Mouse (Mus musculus): Measurements from ENCODE around the gene Ly86. TPM values are rescaled to one million over a fixed set of nuclear protein-coding genes. Genes with fewer than 3 reads are reported as not detected.

The Ly86 gene
- total and polyA plus RNA-seq, 2 experiments: 4.4 to 8.6 TPM

- peak; percentile 86 for DNase-seq (ENCODE audit: extremely low read depth, low read depth, low spot score)
- Histone ChIP-seq H3K4me3 (ENCODE audit: insufficient read depth, low read depth, low read length) (peak overlapping the region; percentile 39), H3K79me2 (ENCODE audit: control insufficient read depth, insufficient read depth, low read length) (no peaks in the 10 kb centered on the region), H3K36me3 (ENCODE audit: control insufficient read depth, insufficient read depth, low read length) (no peaks in the 10 kb centered on the region), H3K27me3 (ENCODE audit: control insufficient read depth, insufficient read depth, low read length) (no peaks in the 10 kb centered on the region), H3K9ac (ENCODE audit: low read depth, low read length) (peak overlapping the region; percentile 44), H3K27ac (replicated peaks; ENCODE audit: insufficient read depth, low read depth, low read length) (peak overlapping the region; percentile 66), H3K4me1 (ENCODE audit: control insufficient read depth, insufficient read depth, low read length) (peaks cover 18% of the 10 kb centered on the region)
- TF ChIP-seq CTCF (IDR thresholded peaks at IDR 0.05; ENCODE audit: low read depth, low read length): no peak
- WGBS: 17% methylated on average over 22 of the region's 22 CpGs
These were observed 107.3 kb downstream of the Ly86 start for GRCm38 (mm10) chr13:37452022-37452941.

- peaks cover 22% of the 10 kb centered on the region for H3K4me1 ChIP-seq (ENCODE audit: control insufficient read depth, insufficient read depth, low read length)
- H3K79me2 ChIP-seq (ENCODE audit: control insufficient read depth, insufficient read depth, low read length): no peaks in the 10 kb centered on the region
- WGBS: 8% methylated on average over 13 of the region's 13 CpGs
- no peak overlapping the region for H3K9ac ChIP-seq (ENCODE audit: low read depth, low read length)
- H3K27me3 ChIP-seq (ENCODE audit: control insufficient read depth, insufficient read depth, low read length): no peaks in the 10 kb centered on the region
- TF ChIP-seq CTCF (IDR thresholded peaks at IDR 0.05; ENCODE audit: low read depth, low read length) (peak; percentile 99), POLR2A (IDR thresholded peaks at IDR 0.05; ENCODE audit: extremely low read depth, insufficient read depth, low read length) (no peak)
- H3K4me3 ChIP-seq (ENCODE audit: insufficient read depth, low read depth, low read length): no peak overlapping the region
- DNase-seq (ENCODE audit: extremely low read depth, low read depth, low spot score): peak; percentile 86
- H3K27ac ChIP-seq (replicated peaks; ENCODE audit: insufficient read depth, low read depth, low read length): no peak overlapping the region
- H3K36me3 ChIP-seq (ENCODE audit: control insufficient read depth, insufficient read depth, low read length): no peaks in the 10 kb centered on the region
These were observed 108.2 kb downstream of the Ly86 start for GRCm38 (mm10) chr13:37453203-37453602.

- Histone ChIP-seq H3K9ac (ENCODE audit: low read depth, low read length) (no peak overlapping the region), H3K4me1 (ENCODE audit: control insufficient read depth, insufficient read depth, low read length) (peaks cover 28% of the 10 kb centered on the region), H3K27me3 (ENCODE audit: control insufficient read depth, insufficient read depth, low read length) (no peaks in the 10 kb centered on the region), H3K4me3 (ENCODE audit: insufficient read depth, low read depth, low read length) (no peak overlapping the region), H3K79me2 (ENCODE audit: control insufficient read depth, insufficient read depth, low read length) (no peaks in the 10 kb centered on the region), H3K27ac (replicated peaks; ENCODE audit: insufficient read depth, low read depth, low read length) (no peak overlapping the region), H3K36me3 (ENCODE audit: control insufficient read depth, insufficient read depth, low read length) (no peaks in the 10 kb centered on the region)
- TF ChIP-seq CTCF (IDR thresholded peaks at IDR 0.05; ENCODE audit: low read depth, low read length): no peak
- no peak for TF ChIP-seq POLR2A (IDR thresholded peaks at IDR 0.05; ENCODE audit: extremely low read depth, insufficient read depth, low read length)
- no peak for DNase-seq (ENCODE audit: extremely low read depth, low read depth, low spot score)
- 76% methylated on average over 6 of the region's 6 CpGs for WGBS
These were observed 109.3 kb downstream of the Ly86 start for GRCm38 (mm10) chr13:37454356-37454755.

GRCm38 (mm10) chr13:37455561-37455960 lies 110.6 kb downstream of the Ly86 start:
- TF ChIP-seq CTCF (IDR thresholded peaks at IDR 0.05; ENCODE audit: low read depth, low read length): no peak
- 77% methylated on average over 3 of the region's 3 CpGs for WGBS

DNA sequence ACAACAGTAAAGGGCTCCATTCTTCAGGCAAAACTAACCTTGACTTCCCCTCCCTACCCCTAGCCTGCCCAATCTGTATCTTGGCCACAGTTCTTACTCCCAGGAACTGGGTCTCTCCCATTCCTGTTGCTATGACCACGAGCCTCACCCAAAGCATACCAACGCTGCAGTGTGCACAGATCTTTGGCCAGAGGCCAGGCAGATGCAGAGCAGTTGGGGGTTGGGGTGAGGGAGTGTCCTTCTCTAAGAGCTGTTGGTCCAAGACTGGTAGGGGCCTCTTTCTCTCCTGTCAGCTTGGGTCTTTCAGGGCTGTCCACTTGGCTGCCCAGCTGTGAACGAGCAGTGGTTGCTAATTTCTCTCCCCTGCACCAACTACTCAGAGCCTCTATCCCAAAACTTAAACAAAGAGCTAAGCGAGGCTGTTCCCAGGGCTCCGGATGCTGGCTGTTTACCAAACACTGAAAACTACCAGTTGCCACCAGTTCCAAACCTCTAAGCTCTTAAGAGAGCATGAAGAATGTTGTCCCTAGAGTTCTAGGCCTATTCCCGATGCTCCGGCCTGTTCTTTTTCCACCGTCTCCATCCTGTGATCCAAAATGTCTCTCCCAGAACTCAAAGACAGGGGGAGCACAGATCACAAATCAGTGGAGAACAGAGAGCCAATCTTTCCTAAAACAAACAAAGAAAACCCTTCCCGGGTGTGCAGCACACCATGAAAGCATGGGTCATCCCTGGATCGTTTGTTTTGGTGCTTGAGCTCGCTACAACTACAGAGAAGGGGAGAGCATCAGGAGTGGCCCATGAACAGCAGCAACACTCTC lies 112.2 kb downstream of the Ly86 start:
- peak; percentile 56 for DNase-seq (ENCODE audit: extremely low read depth, low read depth, low spot score)
- no peaks in the 10 kb centered on the region for H3K36me3 ChIP-seq (ENCODE audit: control insufficient read depth, insufficient read depth, low read length)
- no peak for TF ChIP-seq CTCF (IDR thresholded peaks at IDR 0.05; ENCODE audit: low read depth, low read length)
- TF ChIP-seq POLR2A (IDR thresholded peaks at IDR 0.05; ENCODE audit: extremely low read depth, insufficient read depth, low read length): no peak
- H3K4me3 ChIP-seq (ENCODE audit: insufficient read depth, low read depth, low read length): no peak overlapping the region
- no peaks in the 10 kb centered on the region for H3K27me3 ChIP-seq (ENCODE audit: control insufficient read depth, insufficient read depth, low read length)
- H3K27ac ChIP-seq (replicated peaks; ENCODE audit: insufficient read depth, low read depth, low read length): peak overlapping the region; percentile 67
- 31% methylated on average over 11 of the region's 11 CpGs for WGBS
- H3K79me2 ChIP-seq (ENCODE audit: control insufficient read depth, insufficient read depth, low read length): no peaks in the 10 kb centered on the region
- H3K9ac ChIP-seq (ENCODE audit: low read depth, low read length): no peak overlapping the region
- peaks cover 40% of the 10 kb centered on the region for H3K4me1 ChIP-seq (ENCODE audit: control insufficient read depth, insufficient read depth, low read length)

More at GRCm38 (mm10) chr13:37455561-37455960, 110.6 kb downstream of the Ly86 start:
- no peak overlapping the region for H3K4me3 ChIP-seq (ENCODE audit: insufficient read depth, low read depth, low read length)
- DNase-seq (ENCODE audit: extremely low read depth, low read depth, low spot score): no peak
- no peaks in the 10 kb centered on the region for H3K36me3 ChIP-seq (ENCODE audit: control insufficient read depth, insufficient read depth, low read length)
- peaks cover 36% of the 10 kb centered on the region for H3K4me1 ChIP-seq (ENCODE audit: control insufficient read depth, insufficient read depth, low read length)
- no peaks in the 10 kb centered on the region for H3K79me2 ChIP-seq (ENCODE audit: control insufficient read depth, insufficient read depth, low read length)
- no peaks in the 10 kb centered on the region for H3K27me3 ChIP-seq (ENCODE audit: control insufficient read depth, insufficient read depth, low read length)
- no peak overlapping the region for H3K9ac ChIP-seq (ENCODE audit: low read depth, low read length)
- no peak overlapping the region for H3K27ac ChIP-seq (replicated peaks; ENCODE audit: insufficient read depth, low read depth, low read length)
